In genomic region chr9:65390752-65391612, GRCm38 (mm10) we compare ENCODE assay signal across 8 mouse cellular contexts. TPM values are rescaled to one million over a fixed set of nuclear protein-coding genes. Genes with fewer than 3 reads are reported as not detected.
DNase-seq lines count a peak whose midpoint lies in the region; ATAC-seq and TF ChIP-seq lines count a peak whose summit lies in the region.

No protein-coding gene starts in this region.

- WGBS in forebrain, embryonic 13.5 days = 18% methylated on average over 92 of the region's 96 CpGs
- 16% methylated on average over 88 of the region's 96 CpGs for WGBS in neural tube, embryonic 11.5 days

- H3K27ac ChIP-seq in ES-Bruce4 (ENCODE audit: insufficient read depth, low read length) = no peak overlapping the region
- H3K27ac ChIP-seq in forebrain, embryonic 13.5 days = no peak overlapping the region
- H3K27ac ChIP-seq in neural tube, embryonic 11.5 days (ENCODE audit: low read depth, low read length) = no peak overlapping the region

- H3K4me2 ChIP-seq in forebrain, embryonic 13.5 days = peak overlapping the region; percentile 61
- peak overlapping the region; percentile 46 for H3K4me2 ChIP-seq in neural tube, embryonic 11.5 days (ENCODE audit: low read depth)

- TF ChIP-seq POLR2A in ES-Bruce4 (IDR thresholded peaks at IDR 0.05; ENCODE audit: insufficient read depth, low read length) = no peak

- peaks cover 4% of the 10 kb centered on the region for H3K27me3 ChIP-seq in ES-Bruce4 (ENCODE audit: control insufficient read depth, insufficient read depth, low read length, poor library complexity, severe bottlenecking)
- peaks cover 51% of the 10 kb centered on the region for H3K27me3 ChIP-seq in forebrain, embryonic 13.5 days
- peaks cover 29% of the 10 kb centered on the region for H3K27me3 ChIP-seq in neural tube, embryonic 11.5 days (ENCODE audit: control insufficient read depth, insufficient read depth, low read length)

- H3K9me3 ChIP-seq in ES-Bruce4 (replicated peaks; ENCODE audit: control insufficient read depth, insufficient read depth, low read length, poor library complexity, severe bottlenecking) = no peaks in the 10 kb centered on the region
- no peaks in the 10 kb centered on the region for H3K9me3 ChIP-seq in forebrain, embryonic 13.5 days (replicated peaks)
- H3K9me3 ChIP-seq in neural tube, embryonic 11.5 days (ENCODE audit: control insufficient read depth, low read length) = no peaks in the 10 kb centered on the region

- TF ChIP-seq CTCF in ES-Bruce4 (IDR thresholded peaks at IDR 0.05; ENCODE audit: low read depth, low read length) = no peak

- no peaks in the 10 kb centered on the region for H3K4me1 ChIP-seq in ES-Bruce4 (ENCODE audit: control insufficient read depth, insufficient read depth, low read length)
- H3K4me1 ChIP-seq in forebrain, embryonic 13.5 days = peaks cover 15% of the 10 kb centered on the region
- H3K4me1 ChIP-seq in neural tube, embryonic 11.5 days (ENCODE audit: control insufficient read depth, insufficient read depth, low read length) = 0 out of 2 replicates have a peak, but pooled peaks cover 4% of the 10 kb centered on the region

- peak overlapping the region; percentile 47 for H3K9ac ChIP-seq in ES-Bruce4 (ENCODE audit: low read depth, poor library complexity, severe bottlenecking)
- H3K9ac ChIP-seq in forebrain, embryonic 13.5 days = peak overlapping the region; percentile 40; the same call in 1 of the 2 replicates
- H3K9ac ChIP-seq in neural tube, embryonic 11.5 days (ENCODE audit: low read length) = peak overlapping the region; percentile 22

- no peak for TF ChIP-seq EP300 in ES-Bruce4 (IDR thresholded peaks at IDR 0.05; ENCODE audit: insufficient read depth, low read depth, low read length)

- DNase-seq in frontal cortex, postnatal 10 days (ENCODE audit: low spot score in 2 of 2) = no peak
- DNase-seq in kidney, postnatal 10 days = peak; percentile 56
- DNase-seq in neural tube, embryonic 11.5 days (ENCODE audit: low spot score) = peak; percentile 46
- DNase-seq in layer of hippocampus, adult 9-11 months = no peak
- DNase-seq in frontal cortex, postnatal 14 days (ENCODE audit: low spot score in 2 of 2) = no peak

- peak overlapping the region; percentile 56 for H3K4me3 ChIP-seq in ES-Bruce4 (ENCODE audit: low read depth, low read length)
- peak overlapping the region; percentile 41 for H3K4me3 ChIP-seq in forebrain, embryonic 13.5 days
- H3K4me3 ChIP-seq in neural tube, embryonic 11.5 days (ENCODE audit: low read depth, low read length) = peak overlapping the region; percentile 34

- peak; percentile 69; the same call in 1 of the 2 replicates for ATAC-seq in frontal cortex, adult (ENCODE audit: low TSS enrichment)
- peak; percentile 58 for ATAC-seq in forebrain, embryonic 13.5 days
- no peak for ATAC-seq in neural tube, embryonic 11.5 days (ENCODE audit: insufficient read depth, low FRiP score, low TSS enrichment)

- H3K36me3 ChIP-seq in ES-Bruce4 (ENCODE audit: control insufficient read depth, insufficient read depth, low read length, poor library complexity, severe bottlenecking) = no peaks in the 10 kb centered on the region
- H3K36me3 ChIP-seq in forebrain, embryonic 13.5 days (ENCODE audit: poor library complexity, severe bottlenecking) = no peaks in the 10 kb centered on the region
- H3K36me3 ChIP-seq in neural tube, embryonic 11.5 days (ENCODE audit: control insufficient read depth, insufficient read depth, low read length) = no peaks in the 10 kb centered on the region

RNA-seq across cellular contexts. Expression of gene Kbtbd13, which starts 0.5 kb away (rescaled TPM):
- polyA plus RNA-seq in ES-Bruce4 (2011; ENCODE audit: insufficient read depth, insufficient read length, low read depth, missing spikeins) = 0.27 and 0.52 TPM in 2 replicates
- polyA plus RNA-seq in forebrain, embryonic 13.5 days (2015; fragmentation: Nextera tagmentation; extraction: Ambion mirVana) = 0.50 and 0.70 TPM in 2 replicates
- polyA plus RNA-seq in neural tube, embryonic 11.5 days (2014; fragmentation: Nextera tagmentation; extraction: Ambion mirVana) = 0.66 and 0.76 TPM in 2 replicates

RNA-seq across cellular contexts. Expression of gene Rasl12, which starts 7.3 kb away (rescaled TPM):
- polyA plus RNA-seq in ES-Bruce4 (2011; ENCODE audit: insufficient read depth, insufficient read length, low read depth, missing spikeins) = 0.33 and 0.40 TPM in 2 replicates
- 6.3 and 6.5 TPM in 2 replicates for polyA plus RNA-seq in forebrain, embryonic 13.5 days (2015; fragmentation: Nextera tagmentation; extraction: Ambion mirVana)
- 6.9 and 7.8 TPM in 2 replicates for polyA plus RNA-seq in neural tube, embryonic 11.5 days (2014; fragmentation: Nextera tagmentation; extraction: Ambion mirVana)

RNA-seq across cellular contexts. Expression of gene Ubap1l, which starts 30.1 kb away (rescaled TPM):
- 1.5 and 1.8 TPM in 2 replicates for polyA plus RNA-seq in ES-Bruce4 (2011; ENCODE audit: insufficient read depth, insufficient read length, low read depth, missing spikeins)
- 0.30 and 0.58 TPM in 2 replicates for polyA plus RNA-seq in forebrain, embryonic 13.5 days (2015; fragmentation: Nextera tagmentation; extraction: Ambion mirVana)
- 0.37 and 0.82 TPM in 2 replicates for polyA plus RNA-seq in neural tube, embryonic 11.5 days (2014; fragmentation: Nextera tagmentation; extraction: Ambion mirVana)

RNA-seq across cellular contexts. Expression of gene Slc51b, which starts 31.8 kb away (rescaled TPM):
- polyA plus RNA-seq in ES-Bruce4 (2011; ENCODE audit: insufficient read depth, insufficient read length, low read depth, missing spikeins) = not detected in 2 replicates
- not detected in 2 replicates for polyA plus RNA-seq in forebrain, embryonic 13.5 days (2015; fragmentation: Nextera tagmentation; extraction: Ambion mirVana)
- not detected in 2 replicates for polyA plus RNA-seq in neural tube, embryonic 11.5 days (2014; fragmentation: Nextera tagmentation; extraction: Ambion mirVana)

RNA-seq across cellular contexts. Expression of gene Mtfmt, which starts 44.6 kb away (rescaled TPM):
- 16.7 and 22.4 TPM in 2 replicates for polyA plus RNA-seq in ES-Bruce4 (2011; ENCODE audit: insufficient read depth, insufficient read length, low read depth, missing spikeins)
- 20.9 and 21.2 TPM in 2 replicates for polyA plus RNA-seq in forebrain, embryonic 13.5 days (2015; fragmentation: Nextera tagmentation; extraction: Ambion mirVana)
- 19.8 and 20.5 TPM in 2 replicates for polyA plus RNA-seq in neural tube, embryonic 11.5 days (2014; fragmentation: Nextera tagmentation; extraction: Ambion mirVana)

Comparison
In these comparisons a context has a peak if more than half of its experiments do, and no peak if none do; other contexts are left out.
1. DNase-seq: peak in kidney, postnatal 10 days (single experiment) and neural tube, embryonic 11.5 days (single experiment); none in frontal cortex, postnatal 10 days (0 of 2), layer of hippocampus, adult 9-11 months (single experiment) and frontal cortex, postnatal 14 days (0 of 2).
2. Peak in every context shown above with its lines, with median percentiles within 50 percentile points of each other: H3K4me3 ChIP-seq and H3K9ac ChIP-seq.